In genomic region chr3:101141864-101142263, GRCm38 (mm10) we compare ENCODE assay signal across 12 mouse cellular contexts. TPM values are rescaled to one million over a fixed set of nuclear protein-coding genes. Genes with fewer than 3 reads are reported as not detected.
DNase-seq lines count a peak whose midpoint lies in the region; ATAC-seq and TF ChIP-seq lines count a peak whose summit lies in the region.
"Had no signal": no experiment of that assay in that cellular context is flagged by ENCODE, and none has a peak within 500 bp of the region (broad histone marks: within the 10 kb centered on the region; RNA-seq: fewer than 3 reads in every experiment).

No protein-coding gene starts in this region.

- no peak for ATAC-seq in midbrain, embryonic 11.5 days (ENCODE audit: low FRiP score)

- no peak for TF ChIP-seq POLR2A in thymus, adult 2 months (IDR thresholded peaks at IDR 0.05; ENCODE audit: control insufficient read depth, extremely low read depth, insufficient read depth, low read length, poor library complexity)

- no peak overlapping the region for H3K9ac ChIP-seq in midbrain, embryonic 11.5 days (ENCODE audit: low read length)
- H3K9ac ChIP-seq: embryonic facial prominence, embryonic 13.5 days had no signal

- no peaks in the 10 kb centered on the region for H3K36me3 ChIP-seq in midbrain, embryonic 11.5 days (ENCODE audit: control insufficient read depth, insufficient read depth, low read length)
- no peaks in the 10 kb centered on the region for H3K36me3 ChIP-seq in midbrain, embryonic 10.5 days
- no peaks in the 10 kb centered on the region for H3K36me3 ChIP-seq in thymus, adult 2 months (ENCODE audit: control insufficient read depth, insufficient read depth, low read length)
- H3K36me3 ChIP-seq: embryonic facial prominence, embryonic 13.5 days had no signal

- no peak overlapping the region for H3K27ac ChIP-seq in midbrain, embryonic 11.5 days (ENCODE audit: low read depth, low read length)
- H3K27ac ChIP-seq in midbrain, embryonic 10.5 days (replicated peaks) = no peak overlapping the region
- no peak overlapping the region for H3K27ac ChIP-seq in thymus, adult 2 months (ENCODE audit: control insufficient read depth, insufficient read depth, low read length)
- H3K27ac ChIP-seq: embryonic facial prominence, embryonic 13.5 days had no signal

- no peaks in the 10 kb centered on the region for H3K27me3 ChIP-seq in midbrain, embryonic 11.5 days (ENCODE audit: control insufficient read depth, insufficient read depth, low read length)
- no peaks in the 10 kb centered on the region; the same call in 1 of the 2 replicates for H3K27me3 ChIP-seq in midbrain, embryonic 10.5 days (ENCODE audit: low read depth, poor library complexity, severe bottlenecking)
- no peaks in the 10 kb centered on the region for H3K27me3 ChIP-seq in thymus, adult 2 months (ENCODE audit: control insufficient read depth, insufficient read depth, low read length)
- H3K27me3 ChIP-seq: embryonic facial prominence, embryonic 13.5 days had no signal

- no peak overlapping the region for H3K4me3 ChIP-seq in midbrain, embryonic 11.5 days (ENCODE audit: low read depth, low read length)
- H3K4me3 ChIP-seq in midbrain, embryonic 10.5 days = no peak overlapping the region
- H3K4me3 ChIP-seq in thymus, adult 2 months (ENCODE audit: control insufficient read depth, insufficient read depth, low read length) = no peak overlapping the region
- H3K4me3 ChIP-seq: embryonic facial prominence, embryonic 13.5 days had no signal

- DNase-seq in gastrocnemius, postnatal 25 days = peak; percentile 32
- no peak for DNase-seq in gastrocnemius, postnatal 14 days
- peak; percentile 65 for DNase-seq in midbrain, embryonic 11.5 days (ENCODE audit: low spot score, missing footprints)
- DNase-seq in midbrain, embryonic 10.5 days (ENCODE audit: low spot score) = no peak
- DNase-seq in adrenal gland, postnatal 10 days = peak; percentile 23
- peak; percentile 33 to 41 for DNase-seq in layer of hippocampus, postnatal 36 days
- DNase-seq in thymus, adult 2 months = no peak
- DNase-seq: cerebellum, adult 9-10 months; kidney, adult 8-10 months; liver; thymus, postnatal 36 days had no signal

- peaks cover 16% of the 10 kb centered on the region for H3K4me1 ChIP-seq in midbrain, embryonic 11.5 days (ENCODE audit: control insufficient read depth, insufficient read depth, low read length)
- peaks cover 26% of the 10 kb centered on the region for H3K4me1 ChIP-seq in midbrain, embryonic 10.5 days
- peaks cover 7% of the 10 kb centered on the region for H3K4me1 ChIP-seq in thymus, adult 2 months (replicated peaks; ENCODE audit: control insufficient read depth, insufficient read depth, low read length)

- 78% methylated on average over 8 of the region's 8 CpGs for WGBS in midbrain, embryonic 11.5 days
- WGBS in midbrain, embryonic 10.5 days = 87% methylated on average over 8 of the region's 8 CpGs
- whole genome bisulfite sequencing in thymus, adult 2 months = 90% methylated on average over 8 of the region's 8 CpGs

- H3K9me3 ChIP-seq in midbrain, embryonic 11.5 days (ENCODE audit: control insufficient read depth, low read length) = no peaks in the 10 kb centered on the region
- H3K9me3 ChIP-seq in midbrain, embryonic 10.5 days (replicated peaks) = no peaks in the 10 kb centered on the region
- H3K9me3 ChIP-seq: embryonic facial prominence, embryonic 13.5 days had no signal

- no peak overlapping the region for H3K4me2 ChIP-seq in midbrain, embryonic 11.5 days
- H3K4me2 ChIP-seq: embryonic facial prominence, embryonic 13.5 days had no signal

- no peak for TF ChIP-seq CTCF in thymus, adult 2 months (IDR thresholded peaks at IDR 0.05; ENCODE audit: borderline replicate concordance, control insufficient read depth, extremely low read depth, insufficient read depth, low read length, poor library complexity)

- intact Hi-C loops in gastrocnemius, postnatal 14 days (cut with DNase I; ENCODE audit: low total_unique reads) = no loop called here

RNA-seq across cellular contexts. Expression of gene Ptgfrn, which starts 31.8 kb away (rescaled TPM):
- total RNA-seq in gastrocnemius, postnatal 25 days (2021) = 10 to 100 TPM; 14.9 to 17.0 TPM
- total RNA-seq in gastrocnemius, postnatal 14 days (2021) = 10 to 100 TPM; 31.6 to 39.6 TPM
- 2.3 and 2.6 TPM in 2 replicates for polyA plus RNA-seq in midbrain, embryonic 11.5 days (2014; fragmentation: Nextera tagmentation; extraction: Ambion mirVana)
- 1.9 TPM in 2 replicates for polyA plus RNA-seq in midbrain, embryonic 10.5 days (2016; fragmentation: Nextera tagmentation; extraction: Ambion mirVana)
- 10 to 100 TPM; 35.7 to 35.8 TPM for total RNA-seq in adrenal gland, postnatal 10 days (2021)
- total RNA-seq in layer of hippocampus, postnatal 36 days (2021) = 10 to 100 TPM in 1 of 2 experiments, 1 to 10 TPM in 1; 9.4 to 12.1 TPM
- polyA plus RNA-seq in thymus, adult 2 months (2012; rRNA removed) = 7.9 and 8.0 TPM in 2 replicates

Comparison
In these comparisons a context has a peak if more than half of its experiments do, and no peak if none do; other contexts are left out.
1. DNase-seq: peak in gastrocnemius, postnatal 25 days (single experiment), midbrain, embryonic 11.5 days (single experiment), adrenal gland, postnatal 10 days (single experiment) and layer of hippocampus, postnatal 36 days (2 of 2); none in gastrocnemius, postnatal 14 days (single experiment), midbrain, embryonic 10.5 days (single experiment) and thymus, adult 2 months (single experiment).